Mouse (Mus musculus) heart, embryonic 12.5 days (tissue): ENCODE results near the gene Tenm3. TPM values are rescaled to one million over a fixed set of nuclear protein-coding genes. Genes with fewer than 3 reads are reported as not detected.
"Not testable (repeated sequence)": the region's sequence is repeated elsewhere in the genome, so short reads cannot be mapped to it uniquely, and the experiment has no call there.

Source experiments
- ATAC-seq: fragments of 200-750 bp; cut with Nextera tagmentation; 2 replicates; pipeline ENCODE4 v1.8.0; 2017; ENCODE audit warnings: moderate TSS enrichment, moderate library complexity; ENCODE audit not compliant: insufficient number of reproducible peaks, low FRiP score
- H3K27ac ChIP-seq: fragments of 300-500 bp; sonication (generic); 2 replicates; pipeline ENCODE4 v1.5.1; 2016; ENCODE audit warnings: mild to moderate bottlenecking, moderate library complexity; ENCODE audit not compliant: poor library complexity, severe bottlenecking
- H3K27me3 ChIP-seq: fragments of 300-500 bp; sonication (generic); replicated peaks from 2 replicates; pipeline ENCODE4 v1.6.1; 2016; ENCODE audit warnings: mild to moderate bottlenecking, moderate library complexity
- H3K36me3 ChIP-seq: fragments of 300-500 bp; sonication (generic); 2 replicates; pipeline ENCODE4 v1.6.1; 2016; ENCODE audit warnings: mild to moderate bottlenecking, moderate library complexity
- H3K4me1 ChIP-seq: fragments of 300-500 bp; sonication (generic); replicated peaks from 2 replicates; pipeline ENCODE4 v1.6.1; 2016; ENCODE audit warnings: mild to moderate bottlenecking
- H3K4me2 ChIP-seq: fragments of 300-500 bp; sonication (generic); 2 replicates; pipeline ENCODE4 v1.6.1; 2016; ENCODE audit warnings: mild to moderate bottlenecking, moderate library complexity
- H3K4me3 ChIP-seq: fragments of 300-500 bp; sonication (generic); 2 replicates; pipeline ENCODE4 v1.5.1; 2016; ENCODE audit warnings: mild to moderate bottlenecking
- H3K9ac ChIP-seq: fragments of 300-500 bp; sonication (generic); 2 replicates; pipeline ENCODE4 v1.6.1; 2016; ENCODE audit warnings: mild to moderate bottlenecking, moderate library complexity
- H3K9me3 ChIP-seq: fragments of 300-500 bp; sonication (generic); replicated peaks from 2 replicates; pipeline ENCODE4 v1.6.1; 2016; ENCODE audit warnings: mild to moderate bottlenecking, moderate library complexity
- WGBS: fragments of 180-500 bp; shearing (Covaris S2); methylation state at CpG from one replicate; pipeline ENCODE4 v1.1.7; 2016; 5-methylcytosine and 5-hydroxymethylcytosine counted together
- polyA plus RNA-seq: library from polyadenylated mRNA; unstranded; fragments of >200 nt; fragmentation: Nextera tagmentation; extraction: Ambion mirVana; gene quantifications from 2 replicates; pipeline ENCODE4 v1.2.1, GENCODE M21; 2016

Gene Tenm3
- polyA plus RNA-seq, 1 experiment from 2014 or later, result 15.2 TPM

- not testable (repeated sequence) for H3K36me3 ChIP-seq, H3K4me1 ChIP-seq, H3K27ac ChIP-seq, ATAC-seq, H3K27me3 ChIP-seq, H3K9ac ChIP-seq, H3K4me3 ChIP-seq, H3K4me2 ChIP-seq
- H3K9me3 ChIP-seq, result peaks cover 19% of the 10 kb centered on the region
- WGBS, result 72% methylated on average over 9 of the region's 9 CpGs
Observed at GRCm38 (mm10) chr8:48180146-48180545, 663.6 kb downstream of the Tenm3 start.

DNA sequence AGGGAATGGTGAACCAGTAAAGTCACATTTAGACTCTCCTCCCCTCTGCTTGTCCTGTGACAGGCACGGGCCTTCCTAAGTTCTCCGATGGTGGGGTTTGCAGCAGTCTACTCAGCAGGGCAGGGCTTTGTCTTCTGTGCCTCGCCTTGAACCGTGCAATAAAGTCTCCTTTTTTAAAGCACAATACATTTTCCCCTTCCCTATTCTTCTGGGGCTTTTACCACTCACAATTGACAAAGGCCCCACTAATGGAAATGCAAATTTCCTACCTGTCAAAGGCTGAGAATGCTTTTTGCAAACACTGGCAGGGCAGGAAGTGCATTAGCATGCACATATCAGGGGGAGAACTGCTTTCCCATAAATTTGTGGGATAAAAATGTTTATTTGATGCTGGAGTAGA is 664.8 kb downstream of the Tenm3 start:
- no peak overlapping the region for H3K9ac ChIP-seq
- no peaks in the 10 kb centered on the region for H3K27me3 ChIP-seq
- no peak for ATAC-seq
- 77% methylated on average over 4 of the region's 4 CpGs for WGBS
- no peaks in the 10 kb centered on the region for H3K4me1 ChIP-seq
- no peak overlapping the region for H3K4me3 ChIP-seq
- no peak overlapping the region for H3K27ac ChIP-seq
- H3K9me3 ChIP-seq, result peaks cover 19% of the 10 kb centered on the region
- no peaks in the 10 kb centered on the region for H3K36me3 ChIP-seq
- H3K4me2 ChIP-seq, result no peak overlapping the region

- Histone ChIP-seq H3K27me3 (no peaks in the 10 kb centered on the region), H3K4me1 (no peaks in the 10 kb centered on the region), H3K4me2 (no peak overlapping the region), H3K27ac (no peak overlapping the region), H3K9me3 (peaks cover 19% of the 10 kb centered on the region), H3K9ac (no peak overlapping the region), H3K36me3 (no peaks in the 10 kb centered on the region), H3K4me3 (no peak overlapping the region)
- 80% methylated on average over 1 of the region's 1 CpGs for WGBS
- no peak for ATAC-seq
Observed at GRCm38 (mm10) chr8:48177876-48178275, 665.9 kb downstream of the Tenm3 start.
